Mouse (Mus musculus) stomach, postnatal 0 days (tissue): ENCODE results near the gene Spata19.

Experiments used
- CTCF ChIP-seq: IDR thresholded peaks from 2 replicates; pipeline ENCODE4 v1.5.1; 2016; ENCODE audit warnings: antibody characterized with exemption, low read depth, mild to moderate bottlenecking, moderate library complexity
- EP300 ChIP-seq: optimal IDR thresholded peaks from 2 replicates; pipeline ENCODE3; 2016; ENCODE audit warnings: antibody characterized with exemption

GRCm38 (mm10) chr9:27424511-27424910 lies 27.9 kb downstream of the Spata19 start:
- TF ChIP-seq CTCF (peak; percentile 49), EP300 (no peak)
